Mouse (Mus musculus): ENCODE results near the gene Itgb2l. TPM values are rescaled to one million over a fixed set of nuclear protein-coding genes. Genes with fewer than 3 reads are reported as not detected.

Itgb2l gene
- polyA plus RNA-seq, 3 experiments from 2014 or later = not detected

- ATAC-seq = no peak
Observed at GRCm38 (mm10) chr16:96426671-96427070, 16.7 kb downstream of the Itgb2l start.

DNA sequence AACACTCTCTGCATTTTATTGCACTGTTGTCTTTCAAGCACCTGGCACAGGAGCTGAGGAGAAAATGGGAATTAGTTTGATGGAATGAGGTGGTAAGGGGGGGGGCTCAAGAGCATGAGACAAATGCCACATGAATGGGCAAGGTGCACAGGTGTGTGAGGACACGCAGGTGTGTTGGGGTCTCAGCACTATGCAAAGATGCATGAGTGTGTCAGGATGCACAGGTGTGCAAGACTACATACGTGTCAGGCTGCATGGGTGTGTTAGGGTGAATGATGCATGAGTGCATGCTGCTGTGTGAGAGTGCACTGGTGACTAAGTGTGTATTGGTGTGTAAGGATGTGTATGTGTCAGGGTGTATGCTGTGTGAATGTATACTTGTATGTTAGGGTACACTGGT is 18.4 kb downstream of the Itgb2l start:
- ATAC-seq = no peak

GRCm38 (mm10) chr16:96408064-96408465 is 35.4 kb downstream of the Itgb2l start:
- ATAC-seq = no peak

GRCm38 (mm10) chr16:96406312-96406711 is 37.1 kb downstream of the Itgb2l start:
- no peak for ATAC-seq

DNA sequence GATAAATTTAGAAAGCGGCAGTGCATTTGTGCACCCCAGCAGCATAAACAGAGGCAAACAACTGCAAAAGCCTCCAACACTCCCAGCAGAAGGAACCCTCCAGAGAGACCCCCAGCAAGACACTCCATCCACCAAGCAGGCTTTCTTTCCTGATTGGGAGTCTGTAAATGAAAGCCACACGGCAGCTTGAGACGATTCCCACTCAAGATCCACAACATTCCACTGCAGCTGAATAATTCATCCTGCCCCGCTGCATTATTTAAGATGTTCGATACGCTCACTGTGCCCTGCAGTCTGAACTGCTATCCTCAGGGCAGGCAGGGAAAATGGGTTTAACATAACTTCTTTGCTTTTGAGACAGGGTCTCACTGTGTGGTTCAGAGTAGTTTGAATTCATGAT is 41.1 kb downstream of the Itgb2l start:
- no peak for ATAC-seq

DNA sequence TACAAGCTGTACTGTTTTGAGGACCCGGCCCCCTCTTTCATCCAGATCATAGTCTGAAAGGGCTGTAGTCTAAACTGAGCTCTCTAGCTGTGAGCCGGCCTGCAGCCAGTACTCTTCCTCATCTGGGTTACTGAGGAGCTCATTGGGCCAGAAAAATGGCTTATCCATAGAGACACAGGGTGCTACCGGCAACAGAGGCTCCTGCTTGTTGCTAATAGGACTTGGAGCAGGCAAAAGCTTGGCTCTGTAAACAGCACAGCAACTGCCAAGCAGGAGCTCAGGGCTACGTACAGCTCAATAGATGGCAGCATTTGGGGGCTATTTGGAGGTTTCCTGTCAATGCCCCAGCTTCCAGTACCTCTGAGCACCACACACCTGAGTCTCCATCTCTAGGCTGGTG is 43.4 kb downstream of the Itgb2l start:
- no peak for ATAC-seq

DNA sequence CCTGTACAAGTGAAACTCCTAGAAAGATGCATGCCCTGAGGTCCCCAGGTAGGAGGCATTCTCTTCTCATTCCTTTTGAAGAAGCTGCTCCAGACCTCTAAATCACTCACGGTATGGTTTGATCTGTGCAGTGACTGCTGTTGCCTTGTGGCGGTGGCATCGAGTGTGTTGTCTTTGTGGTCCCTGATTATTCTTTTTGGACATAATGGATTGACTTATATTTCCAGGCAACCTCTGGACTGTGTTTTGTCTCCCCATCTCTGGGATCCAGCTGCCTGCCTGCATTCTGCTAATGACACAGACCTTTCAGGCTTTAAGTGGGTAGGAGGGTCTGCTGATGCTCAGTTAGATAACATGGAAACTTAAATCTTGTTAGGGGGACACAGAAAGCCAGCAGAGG is 44.6 kb downstream of the Itgb2l start:
- no peak for ATAC-seq

DNA sequence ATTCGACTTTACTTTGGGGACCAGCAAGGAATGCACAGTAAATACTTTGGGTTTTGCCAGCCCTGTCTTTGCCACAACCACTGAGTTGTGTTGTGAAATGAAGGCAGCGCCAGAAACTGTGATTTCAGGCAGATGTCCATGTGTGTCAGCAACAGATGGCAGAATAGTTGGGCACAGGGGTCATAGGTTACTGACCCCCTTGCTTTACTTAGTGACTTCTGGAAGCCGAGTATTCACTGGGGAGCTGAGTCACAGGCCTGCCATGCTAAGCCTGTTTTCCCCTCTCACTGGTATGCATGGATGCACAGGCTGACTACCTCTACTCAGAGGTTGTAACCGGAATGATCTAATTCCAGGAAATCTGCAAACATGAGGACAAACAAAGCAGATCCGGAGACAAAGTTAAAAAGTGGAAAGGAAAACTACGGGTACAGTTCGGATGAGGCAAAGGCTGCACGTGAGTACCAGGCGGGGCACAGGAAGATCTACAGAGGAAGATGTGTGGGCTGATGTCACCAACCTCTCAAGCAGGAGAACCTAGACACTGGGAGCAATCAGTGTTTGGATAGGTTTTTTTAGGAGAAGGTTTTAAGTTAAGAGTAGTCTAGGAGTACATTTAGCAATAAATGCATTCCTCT is 47.3 kb downstream of the Itgb2l start:
- ATAC-seq = no peak

DNA sequence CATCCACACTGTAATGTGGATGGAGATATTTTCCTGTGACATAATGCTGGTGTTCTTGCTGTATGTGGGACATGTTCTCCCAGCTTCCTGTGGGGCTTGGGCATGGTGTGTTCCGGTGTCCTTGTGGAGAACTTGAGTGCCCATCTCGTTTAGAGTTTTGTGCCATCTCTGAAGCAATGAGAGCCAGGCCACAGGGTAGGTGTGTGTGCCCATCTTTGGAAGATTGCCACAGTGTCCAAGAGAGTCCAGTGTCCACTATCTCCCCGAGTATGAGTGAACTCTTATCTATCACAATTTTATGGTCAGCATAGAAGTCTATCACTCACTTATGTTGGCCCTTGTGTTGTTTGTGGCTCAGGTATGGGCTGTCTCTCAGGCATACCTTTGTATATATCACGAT is 47.9 kb downstream of the Itgb2l start:
- ATAC-seq = no peak

DNA sequence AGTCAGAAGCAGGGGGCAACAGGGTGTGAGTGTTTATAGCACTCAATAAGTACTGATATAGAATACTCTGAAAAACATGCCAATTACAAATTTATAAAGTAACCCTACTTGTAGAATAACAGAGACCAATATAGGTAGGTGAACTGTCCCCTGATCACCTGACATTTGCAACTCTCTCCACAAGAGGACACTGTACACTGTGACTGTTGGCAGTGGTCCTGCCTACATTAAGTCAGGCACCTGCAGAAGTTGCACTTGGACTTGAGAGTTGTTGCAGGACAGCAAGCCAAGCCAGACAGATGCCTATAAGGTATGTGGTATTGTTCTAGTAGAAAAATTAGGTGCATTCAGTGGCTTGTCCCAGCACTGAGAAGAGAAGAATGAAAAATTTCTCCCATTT is 52.3 kb downstream of the Itgb2l start:
- no peak for ATAC-seq

- ATAC-seq = no peak
Observed at GRCm38 (mm10) chr16:96388481-96388880, 54.9 kb downstream of the Itgb2l start.

DNA sequence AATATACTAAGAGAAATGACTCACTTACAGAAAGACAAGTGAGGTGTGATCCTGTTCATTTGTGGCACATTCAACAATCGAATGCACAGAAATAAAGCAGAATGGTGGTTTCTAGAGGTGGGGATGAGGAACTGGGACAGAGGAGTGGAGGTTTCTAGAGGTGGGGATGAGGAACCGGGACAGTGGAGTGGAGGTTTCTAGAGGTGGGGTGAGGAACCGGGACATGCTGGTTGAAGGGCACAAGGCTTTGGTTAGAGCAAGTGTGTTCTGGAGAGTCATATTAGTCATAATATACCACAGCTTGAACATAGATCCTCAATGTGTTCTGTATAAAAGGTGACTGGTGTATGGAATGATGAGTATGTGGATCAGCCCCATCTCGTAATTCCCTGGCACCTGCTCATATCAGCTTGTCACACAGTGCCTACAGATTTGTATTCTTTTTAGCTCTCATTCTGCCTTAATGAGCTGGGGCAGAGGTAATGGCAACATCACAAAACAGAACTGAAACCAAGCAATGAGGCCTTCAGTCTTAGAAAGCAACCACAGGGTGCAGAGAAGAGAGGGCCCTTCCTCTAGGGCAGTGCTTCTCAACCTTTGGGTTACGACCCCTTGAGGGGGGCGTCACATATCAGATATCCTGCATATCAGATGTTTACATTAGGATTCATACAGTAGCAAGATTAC is 55.6 kb downstream of the Itgb2l start:
- ATAC-seq = no peak

DNA sequence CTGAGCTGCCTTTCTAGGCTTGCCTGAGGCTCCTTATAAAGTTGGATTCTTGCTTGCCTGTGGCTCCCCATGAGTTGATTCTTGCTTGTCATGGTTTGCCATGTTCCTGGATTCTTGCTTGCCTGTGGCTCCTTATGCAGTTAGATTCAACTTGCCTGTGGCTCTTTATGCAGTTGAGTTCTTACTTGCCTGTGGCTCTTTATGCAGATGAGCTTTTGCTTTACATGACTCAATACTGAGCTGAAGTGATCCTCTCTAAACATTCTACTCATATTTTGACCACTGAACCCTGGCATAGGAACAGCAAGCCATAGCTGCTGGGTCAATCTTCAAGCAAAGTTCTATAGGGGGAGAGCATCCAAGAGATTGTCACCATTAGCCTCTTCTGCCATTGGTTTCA is 58.7 kb downstream of the Itgb2l start:
- no peak for ATAC-seq

DNA sequence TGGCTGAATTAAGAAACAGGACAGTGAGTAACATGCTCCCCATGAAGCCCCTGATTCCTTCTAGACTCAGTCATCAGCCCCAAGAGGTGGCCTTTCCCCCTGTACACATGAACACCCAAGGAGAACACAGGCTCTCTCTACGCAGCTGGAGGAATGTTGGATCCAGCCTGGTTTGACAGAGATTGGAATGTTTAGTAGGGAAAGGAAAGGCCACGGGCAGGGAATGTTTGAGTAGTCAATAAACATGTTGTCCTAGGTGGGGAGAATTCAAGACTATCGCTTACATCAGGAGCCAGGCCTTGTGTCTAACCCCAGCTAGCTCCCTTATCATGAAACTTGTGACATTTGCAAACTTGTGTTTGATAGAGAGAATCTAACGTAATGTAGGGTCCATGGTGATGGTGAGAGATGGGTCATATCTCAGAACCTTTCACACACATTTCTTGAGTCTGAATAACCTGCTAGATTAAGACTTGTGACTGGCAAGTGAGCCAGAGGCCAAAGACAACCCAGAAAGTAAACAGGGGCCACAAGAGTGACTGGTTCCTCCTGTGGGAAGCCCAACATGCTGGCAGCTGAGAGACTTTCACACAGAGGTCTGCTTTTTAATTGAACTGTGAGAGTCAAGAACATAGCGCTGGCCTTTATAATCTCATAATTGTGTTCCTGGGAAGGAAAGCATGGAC is 60.8 kb downstream of the Itgb2l start:
- ATAC-seq = no peak

DNA sequence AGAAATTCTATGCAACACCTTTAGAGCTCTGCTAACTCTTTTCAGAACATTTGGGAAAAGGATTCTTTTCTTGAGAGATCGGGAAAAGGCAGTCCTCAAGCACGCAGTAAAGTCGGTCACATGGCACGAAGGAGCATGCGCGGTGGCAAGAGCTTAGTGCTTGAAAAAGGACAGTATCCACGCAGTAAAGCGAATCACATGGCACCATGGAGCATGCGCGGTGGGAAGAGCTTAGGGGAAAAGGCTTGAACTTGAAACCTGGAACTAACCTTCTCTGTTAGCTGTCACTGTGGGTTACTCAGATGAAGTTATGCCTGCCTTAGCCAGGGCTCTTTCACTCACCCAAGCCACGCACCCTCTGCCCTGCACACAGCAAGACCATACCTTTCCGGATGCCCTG is 62.0 kb downstream of the Itgb2l start:
- ATAC-seq = no peak

DNA sequence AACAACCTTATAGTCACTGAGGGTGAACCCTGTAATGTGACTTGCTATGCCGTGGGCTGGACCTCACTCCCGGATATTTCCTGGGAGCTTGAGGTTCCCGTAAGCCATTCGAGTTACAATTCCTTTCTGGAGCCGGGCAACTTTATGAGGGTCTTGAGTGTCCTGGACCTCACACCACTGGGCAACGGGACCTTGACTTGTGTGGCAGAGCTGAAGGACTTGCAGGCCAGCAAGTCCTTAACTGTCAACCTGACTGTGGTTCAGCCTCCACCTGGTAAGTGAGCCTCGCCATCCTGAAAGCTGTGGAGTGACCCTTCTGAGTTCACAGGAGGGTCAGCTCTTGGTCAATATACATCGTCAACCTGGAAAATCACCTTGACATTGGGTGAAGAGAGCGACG is 65.3 kb downstream of the Itgb2l start:
- no peak for ATAC-seq

DNA sequence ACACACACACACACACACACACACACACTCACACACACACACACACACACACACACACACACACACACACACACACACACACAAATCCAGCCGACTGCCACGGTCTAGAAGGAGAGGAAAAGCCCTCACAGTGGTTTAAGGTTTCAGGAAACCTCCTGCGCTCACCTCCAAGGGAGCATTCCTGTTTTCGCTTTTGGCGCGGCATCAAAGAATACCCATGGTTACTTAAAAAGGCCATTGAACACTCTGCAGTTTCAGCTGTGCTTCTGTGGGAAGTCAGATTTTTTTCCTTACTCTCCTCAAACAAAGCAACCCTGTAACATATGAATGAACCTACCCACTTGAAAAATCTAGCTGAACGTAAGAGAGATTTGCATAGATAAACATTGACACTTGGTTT is 67.1 kb downstream of the Itgb2l start:
- no peak for ATAC-seq

DNA sequence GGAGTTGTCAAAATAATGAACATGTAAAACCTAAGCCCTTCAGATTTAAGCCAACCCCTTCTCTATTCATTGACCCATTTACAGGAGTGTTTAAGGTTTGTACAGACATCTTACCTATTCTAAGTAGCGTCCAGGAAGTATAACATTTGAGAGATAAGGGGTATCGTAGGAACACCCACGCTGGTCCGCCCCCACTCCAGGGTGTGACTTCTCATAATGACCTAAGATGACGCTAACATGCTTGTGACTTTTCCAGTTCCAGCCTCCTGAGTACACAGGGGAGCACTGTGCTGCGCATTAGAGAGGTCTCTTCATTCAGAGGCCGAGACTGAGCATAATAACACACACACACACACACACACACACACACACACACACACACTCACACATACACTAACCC is 67.9 kb downstream of the Itgb2l start:
- no peak for ATAC-seq

DNA sequence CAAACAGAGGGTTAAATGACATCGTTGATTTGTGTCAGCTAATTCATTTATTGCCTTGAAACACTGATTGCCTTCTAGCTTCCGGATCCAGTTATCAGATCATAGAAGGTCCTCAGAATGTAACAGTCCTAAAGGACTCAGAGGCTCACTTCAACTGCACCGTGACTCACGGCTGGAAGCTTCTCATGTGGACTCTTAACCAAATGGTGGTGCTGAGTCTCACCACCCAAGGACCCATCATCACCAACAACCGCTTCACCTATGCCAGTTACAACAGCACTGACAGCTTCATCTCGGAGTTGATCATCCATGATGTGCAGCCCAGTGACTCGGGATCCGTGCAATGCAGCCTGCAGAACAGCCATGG is 70.7 kb downstream of the Itgb2l start:
- ATAC-seq = no peak

Other genes with a start within 250 kb of the Itgb2l start
- not detected for gene Sh3bgr, start 243.2 kb downstream of the Itgb2l start, polyA plus RNA-seq (2017; shearing (Covaris generic))
- 1 to 10 TPM in 2 of 3 experiments, under 1 TPM in 1; 0.65 to 5.3 (median 3.9) TPM for gene B3galt5, start 207.8 kb downstream of the Itgb2l start, polyA plus RNA-seq (2017; shearing (Covaris generic))
- not detected for gene Pcp4, start 24.0 kb upstream of the Itgb2l start, polyA plus RNA-seq (2017; shearing (Covaris generic))